Mouse (Mus musculus): ENCODE measurements around the gene Adgrb3. TPM values are rescaled to one million over a fixed set of nuclear protein-coding genes. Genes with fewer than 3 reads are reported as not detected.
"Not testable (repeated sequence)": the region's sequence is repeated elsewhere in the genome, so short reads cannot be mapped to it uniquely, and the experiment has no call there.

The Adgrb3 gene
- polyA plus RNA-seq, 1 experiment = 0.14 TPM

DNA sequence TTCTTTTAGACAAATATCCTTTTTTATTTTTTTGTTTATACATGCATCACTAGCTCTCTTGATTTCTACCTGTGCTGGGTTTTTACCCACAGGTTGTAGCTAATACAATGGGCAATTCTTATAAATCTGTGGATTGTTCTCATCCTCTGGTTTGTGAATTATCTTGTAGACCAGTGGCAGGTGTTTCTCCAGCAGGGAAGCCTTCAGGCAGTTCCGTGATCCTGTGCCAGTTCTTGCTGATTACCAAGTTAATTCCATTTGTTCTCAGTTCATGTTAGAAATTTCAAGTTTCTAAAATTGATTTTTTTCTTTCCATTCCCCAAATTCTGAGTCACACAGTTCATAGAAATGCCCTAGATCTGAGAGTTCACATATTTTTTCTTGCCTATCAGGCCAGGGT is 338.0 kb downstream of the Adgrb3 start:
- Histone ChIP-seq H3K36me3 (ENCODE audit: control insufficient read depth, insufficient read depth, low read length) (no peaks in the 10 kb centered on the region), H3K4me3 (ENCODE audit: insufficient read depth, low read depth, low read length) (no peak overlapping the region), H3K27me3 (replicated peaks; ENCODE audit: control insufficient read depth, insufficient read depth, low read length) (no peaks in the 10 kb centered on the region), H3K4me1 (ENCODE audit: control insufficient read depth, insufficient read depth, low read length) (no peaks in the 10 kb centered on the region), H3K27ac (ENCODE audit: insufficient read depth, low read depth, low read length) (no peak overlapping the region)
- no peak for TF ChIP-seq POLR2A (IDR thresholded peaks at IDR 0.05; ENCODE audit: low read depth, low read length)
- no peak for TF ChIP-seq CTCF (conservative IDR thresholded peaks at IDR 0.05; ENCODE audit: insufficient read depth, insufficient read length, low read depth, low read length)
- no peak for DNase-seq
- WGBS = 75% methylated on average over 1 of the region's 1 CpGs

DNA sequence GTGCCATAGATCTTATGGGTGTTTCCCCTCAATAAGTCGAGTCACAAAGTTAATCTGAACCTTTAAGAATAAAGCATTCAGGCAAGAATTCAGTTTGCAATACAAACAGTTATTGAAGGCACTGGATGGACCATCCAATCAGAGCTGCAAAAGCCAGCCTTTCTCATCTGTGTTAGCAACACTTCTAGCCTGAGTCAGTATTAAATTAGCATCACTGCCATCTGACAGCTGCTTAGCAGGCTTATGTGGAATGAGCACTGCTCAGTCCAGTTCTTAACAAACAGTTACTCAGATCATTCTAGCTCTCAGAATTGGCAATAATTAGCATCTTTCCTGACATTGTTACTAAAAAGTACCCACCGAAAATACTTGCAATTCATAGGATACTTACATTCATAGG is 339.3 kb downstream of the Adgrb3 start:
- DNase-seq = no peak
- Histone ChIP-seq H3K4me3 (ENCODE audit: insufficient read depth, low read depth, low read length) (no peak overlapping the region), H3K27me3 (replicated peaks; ENCODE audit: control insufficient read depth, insufficient read depth, low read length) (no peaks in the 10 kb centered on the region), H3K27ac (ENCODE audit: insufficient read depth, low read depth, low read length) (no peak overlapping the region), H3K4me1 (ENCODE audit: control insufficient read depth, insufficient read depth, low read length) (no peaks in the 10 kb centered on the region), H3K36me3 (ENCODE audit: control insufficient read depth, insufficient read depth, low read length) (no peaks in the 10 kb centered on the region)
- no peak for TF ChIP-seq CTCF (conservative IDR thresholded peaks at IDR 0.05; ENCODE audit: insufficient read depth, insufficient read length, low read depth, low read length)
- TF ChIP-seq POLR2A (IDR thresholded peaks at IDR 0.05; ENCODE audit: low read depth, low read length) = no peak
- WGBS = 68% methylated on average over 2 of the region's 2 CpGs

GRCm38 (mm10) chr1:25475699-25476098 is 353.8 kb downstream of the Adgrb3 start:
- DNase-seq = no peak
- Histone ChIP-seq H3K36me3 (ENCODE audit: control insufficient read depth, insufficient read depth, low read length) (no peaks in the 10 kb centered on the region), H3K4me3 (ENCODE audit: insufficient read depth, low read depth, low read length) (no peak overlapping the region), H3K4me1 (ENCODE audit: control insufficient read depth, insufficient read depth, low read length) (no peaks in the 10 kb centered on the region), H3K27ac (ENCODE audit: insufficient read depth, low read depth, low read length) (no peak overlapping the region), H3K27me3 (replicated peaks; ENCODE audit: control insufficient read depth, insufficient read depth, low read length) (no peaks in the 10 kb centered on the region)
- no peak for TF ChIP-seq CTCF (conservative IDR thresholded peaks at IDR 0.05; ENCODE audit: insufficient read depth, insufficient read length, low read depth, low read length)
- TF ChIP-seq POLR2A (IDR thresholded peaks at IDR 0.05; ENCODE audit: low read depth, low read length) = no peak
- 84% methylated on average over 3 of the region's 3 CpGs for WGBS

DNA sequence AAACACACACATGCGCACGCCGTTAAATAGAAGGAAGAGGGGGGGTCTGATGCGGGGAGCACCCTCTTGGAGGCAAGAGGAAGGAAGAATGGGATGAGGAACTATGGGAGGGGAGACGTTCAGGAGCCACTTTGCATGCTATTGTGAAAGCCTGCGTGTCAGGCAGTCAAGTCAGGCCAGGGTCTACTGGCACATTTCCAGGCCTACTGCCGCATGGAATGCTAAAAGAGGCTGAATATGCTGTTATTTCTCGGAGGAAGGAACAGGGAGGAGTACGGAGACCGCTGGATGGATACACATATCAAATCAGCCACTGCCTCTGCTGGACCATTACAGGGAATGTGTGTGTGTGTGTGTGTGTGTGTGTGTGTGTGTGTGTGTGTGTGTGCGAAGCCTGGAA is 355.0 kb downstream of the Adgrb3 start:
- Histone ChIP-seq H3K27me3 (replicated peaks; ENCODE audit: control insufficient read depth, insufficient read depth, low read length) (no peaks in the 10 kb centered on the region), H3K4me1 (ENCODE audit: control insufficient read depth, insufficient read depth, low read length) (no peaks in the 10 kb centered on the region), H3K36me3 (ENCODE audit: control insufficient read depth, insufficient read depth, low read length) (no peaks in the 10 kb centered on the region), H3K4me3 (ENCODE audit: insufficient read depth, low read depth, low read length) (no peak overlapping the region), H3K27ac (ENCODE audit: insufficient read depth, low read depth, low read length) (no peak overlapping the region)
- TF ChIP-seq CTCF (conservative IDR thresholded peaks at IDR 0.05; ENCODE audit: insufficient read depth, insufficient read length, low read depth, low read length) = no peak
- TF ChIP-seq POLR2A (IDR thresholded peaks at IDR 0.05; ENCODE audit: low read depth, low read length) = no peak
- 70% methylated on average over 11 of the region's 11 CpGs for WGBS
- no peak for DNase-seq

DNA sequence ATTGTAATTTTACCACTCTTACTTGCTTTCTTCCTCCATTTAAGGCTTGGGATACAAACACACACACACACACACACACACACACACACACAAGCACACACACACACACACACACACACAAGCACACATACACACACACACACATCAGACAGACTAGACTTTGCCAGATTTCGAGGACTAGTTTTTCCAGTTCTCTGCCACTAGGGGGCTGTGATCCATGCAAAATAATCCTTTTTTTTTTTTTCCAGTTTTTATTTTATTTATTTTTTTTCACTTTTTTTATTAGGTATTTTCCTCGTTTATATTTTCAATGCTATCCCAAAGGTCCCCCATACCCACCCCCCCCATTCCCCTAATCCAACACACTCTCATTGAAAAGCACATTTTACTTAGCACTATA is 357.9 kb downstream of the Adgrb3 start:
- not testable (repeated sequence) for H3K27me3 ChIP-seq (replicated peaks; ENCODE audit: control insufficient read depth, insufficient read depth, low read length); H3K36me3 ChIP-seq (ENCODE audit: control insufficient read depth, insufficient read depth, low read length); DNase-seq; H3K4me3 ChIP-seq (ENCODE audit: insufficient read depth, low read depth, low read length); H3K4me1 ChIP-seq (ENCODE audit: control insufficient read depth, insufficient read depth, low read length); H3K27ac ChIP-seq (ENCODE audit: insufficient read depth, low read depth, low read length)
- WGBS = 42% methylated on average over 2 of the region's 2 CpGs

- 39% methylated on average over 1 of the region's 1 CpGs for WGBS
- H3K27ac ChIP-seq (ENCODE audit: insufficient read depth, low read depth, low read length) = no peak overlapping the region
- no peak overlapping the region for H3K4me3 ChIP-seq (ENCODE audit: insufficient read depth, low read depth, low read length)
- H3K27me3 ChIP-seq (replicated peaks; ENCODE audit: control insufficient read depth, insufficient read depth, low read length) = no peaks in the 10 kb centered on the region
- H3K36me3 ChIP-seq (ENCODE audit: control insufficient read depth, insufficient read depth, low read length) = no peaks in the 10 kb centered on the region
- no peak for DNase-seq
- TF ChIP-seq POLR2A (IDR thresholded peaks at IDR 0.05; ENCODE audit: low read depth, low read length) (no peak), CTCF (conservative IDR thresholded peaks at IDR 0.05; ENCODE audit: insufficient read depth, insufficient read length, low read depth, low read length) (no peak)
- H3K4me1 ChIP-seq (ENCODE audit: control insufficient read depth, insufficient read depth, low read length) = no peaks in the 10 kb centered on the region
Observed at GRCm38 (mm10) chr1:25462612-25463011, 366.9 kb downstream of the Adgrb3 start.

- Histone ChIP-seq H3K4me3 (ENCODE audit: insufficient read depth, low read depth, low read length) (no peak overlapping the region), H3K27ac (ENCODE audit: insufficient read depth, low read depth, low read length) (no peak overlapping the region), H3K36me3 (ENCODE audit: control insufficient read depth, insufficient read depth, low read length) (no peaks in the 10 kb centered on the region), H3K27me3 (replicated peaks; ENCODE audit: control insufficient read depth, insufficient read depth, low read length) (no peaks in the 10 kb centered on the region), H3K4me1 (ENCODE audit: control insufficient read depth, insufficient read depth, low read length) (no peaks in the 10 kb centered on the region)
- WGBS = 8% methylated on average over 2 of the region's 2 CpGs
- no peak for DNase-seq
- TF ChIP-seq POLR2A (IDR thresholded peaks at IDR 0.05; ENCODE audit: low read depth, low read length) (no peak), CTCF (conservative IDR thresholded peaks at IDR 0.05; ENCODE audit: insufficient read depth, insufficient read length, low read depth, low read length) (no peak)
Observed at GRCm38 (mm10) chr1:25435506-25435905, 394.0 kb downstream of the Adgrb3 start.

Data from kidney, adult 2 months (tissue).